Mouse (Mus musculus) forebrain, embryonic 11.5 days (tissue): ENCODE data around the gene Htr3b. TPM values are rescaled to one million over a fixed set of nuclear protein-coding genes. Genes with fewer than 3 reads are reported as not detected.

Source experiments
- ATAC-seq: fragments of 200-750 bp; cut with Nextera tagmentation; replicated peaks from 2 replicates; pipeline ENCODE4 v1.8.0; 2017; ENCODE audit warnings: moderate TSS enrichment; ENCODE audit not compliant: low FRiP score
- DNase-seq: peaks from one replicate; pipeline ENCODE4 v3.0.0-alpha.2; 2017; ENCODE audit warnings: low spot score
- H3K27ac ChIP-seq: fragments of 300-500 bp; sonication (generic); 2 replicates; pipeline ENCODE4 v1.5.1; 2014; ENCODE audit warnings: low read depth, low read length
- H3K27me3 ChIP-seq: fragments of 300-500 bp; sonication (generic); 2 replicates; pipeline ENCODE4 v1.6.1; 2014; ENCODE audit warnings: mild to moderate bottlenecking, low read length, mixed read lengths; ENCODE audit not compliant: control insufficient read depth, insufficient read depth
- H3K36me3 ChIP-seq: fragments of 300-500 bp; sonication (generic); 2 replicates; pipeline ENCODE4 v1.6.1; 2014; ENCODE audit warnings: mild to moderate bottlenecking, low read length, moderate library complexity, mixed read lengths; ENCODE audit not compliant: control insufficient read depth, insufficient read depth
- H3K4me1 ChIP-seq: fragments of 300-500 bp; sonication (generic); replicated peaks from 2 replicates; pipeline ENCODE4 v1.6.1; 2014; ENCODE audit warnings: low read length, mixed read lengths; ENCODE audit not compliant: control insufficient read depth, insufficient read depth
- H3K4me2 ChIP-seq: fragments of 300-500 bp; sonication (generic); 2 replicates; pipeline ENCODE4 v1.6.1; 2014; ENCODE audit warnings: low read depth, mild to moderate bottlenecking, low read length, moderate library complexity, mixed read lengths; ENCODE audit not compliant: severe bottlenecking
- H3K4me3 ChIP-seq: fragments of 300-500 bp; sonication (generic); 2 replicates; pipeline ENCODE4 v1.5.1; 2014; ENCODE audit warnings: low read depth, low read length
- H3K9ac ChIP-seq: fragments of 300-500 bp; sonication (generic); 2 replicates; pipeline ENCODE4 v1.6.1; 2014; ENCODE audit warnings: low read length
- H3K9me3 ChIP-seq: fragments of 300-500 bp; sonication (generic); 2 replicates; pipeline ENCODE4 v1.6.1; 2016; ENCODE audit warnings: low read length, mixed read lengths; ENCODE audit not compliant: control insufficient read depth
- WGBS: fragments of 180-500 bp; shearing (Covaris S2); extraction: QIAGEN DNeasy Blood & Tissue Kit; methylation state at CpG from one replicate; pipeline ENCODE4 v1.1.7; 2014; 5-methylcytosine and 5-hydroxymethylcytosine counted together
- polyA plus RNA-seq: library from polyadenylated mRNA; unstranded; fragments of >200 nt; fragmentation: Nextera tagmentation; extraction: Ambion mirVana; gene quantifications from 2 replicates; pipeline ENCODE4 v1.2.1, GENCODE M21; 2014

The Htr3b gene
- polyA plus RNA-seq: 0.21 and 0.25 TPM in 2 replicates

DNA sequence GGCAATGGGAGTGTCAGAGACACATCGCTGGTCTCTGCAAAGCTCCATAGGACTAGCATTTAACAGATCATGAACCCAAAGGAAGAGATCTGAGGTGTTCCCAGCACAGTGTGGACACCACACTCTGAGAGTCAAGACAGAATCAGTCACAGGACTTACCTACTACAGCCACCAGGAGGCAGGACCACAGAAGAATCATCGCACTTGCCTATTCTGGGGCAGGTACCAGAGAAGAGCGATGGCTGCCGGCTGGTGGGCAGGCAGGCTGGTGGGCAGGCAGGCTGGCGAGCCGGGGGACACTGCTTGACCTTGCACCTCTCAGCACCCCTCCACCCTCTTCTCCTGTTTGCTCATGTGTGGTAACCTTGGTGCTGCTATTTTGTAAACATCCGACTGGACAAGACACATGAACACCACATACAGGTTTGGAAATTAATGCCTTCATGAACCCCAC, at the start of gene Htr3b:
Gene Htr3b, minus strand, starts transcription at position 404 of the 454 bp plus-strand sequence.
- Histone ChIP-seq H3K27ac (no peak within 1 kb of the TSS), H3K27me3 (no peaks in the 10 kb centered on the region; the same call in 1 of the 2 replicates), H3K9ac (no peak within 1 kb of the TSS), H3K4me3 (no peak within 1 kb of the TSS), H3K4me1 (no peaks in the 10 kb centered on the region; the same call in 1 of the 2 replicates), H3K4me2 (no peak within 1 kb of the TSS), H3K36me3 (no peaks in the 10 kb centered on the region), H3K9me3 (no peaks in the 10 kb centered on the region)
- DNase-seq (no peak), ATAC-seq (no peak)
- 71% methylated on average over 7 of the region's 7 CpGs for WGBS

DNA sequence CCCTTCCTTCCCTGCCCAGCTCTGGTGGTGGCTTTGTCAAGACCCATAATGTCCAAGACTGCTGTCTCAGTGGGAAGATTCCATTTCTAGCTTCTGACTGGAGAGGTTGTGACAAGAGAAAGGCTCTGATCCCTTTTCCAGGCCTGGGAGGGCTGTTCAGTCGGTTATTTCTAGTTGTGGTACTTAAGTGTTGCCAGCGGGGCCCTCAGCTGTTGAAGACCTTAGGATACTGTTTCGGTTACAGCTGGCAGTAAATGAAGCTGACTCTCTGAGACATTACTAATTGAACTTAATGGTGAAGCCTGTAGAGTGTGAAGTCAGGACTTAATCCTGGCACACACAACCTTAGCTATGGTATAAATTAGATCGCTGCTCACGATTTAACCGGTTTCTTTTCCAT, 34.5 kb upstream of the Htr3b start:
- DNase-seq (no peak), ATAC-seq (no peak)
- Histone ChIP-seq H3K36me3 (peaks cover 6% of the 10 kb centered on the region; the same call in 1 of the 2 replicates), H3K4me1 (no peaks in the 10 kb centered on the region), H3K4me2 (no peak overlapping the region), H3K9me3 (no peaks in the 10 kb centered on the region), H3K27ac (no peak overlapping the region), H3K4me3 (no peak overlapping the region), H3K27me3 (no peaks in the 10 kb centered on the region), H3K9ac (no peak overlapping the region)
- 92% methylated on average over 6 of the region's 6 CpGs for WGBS

DNA sequence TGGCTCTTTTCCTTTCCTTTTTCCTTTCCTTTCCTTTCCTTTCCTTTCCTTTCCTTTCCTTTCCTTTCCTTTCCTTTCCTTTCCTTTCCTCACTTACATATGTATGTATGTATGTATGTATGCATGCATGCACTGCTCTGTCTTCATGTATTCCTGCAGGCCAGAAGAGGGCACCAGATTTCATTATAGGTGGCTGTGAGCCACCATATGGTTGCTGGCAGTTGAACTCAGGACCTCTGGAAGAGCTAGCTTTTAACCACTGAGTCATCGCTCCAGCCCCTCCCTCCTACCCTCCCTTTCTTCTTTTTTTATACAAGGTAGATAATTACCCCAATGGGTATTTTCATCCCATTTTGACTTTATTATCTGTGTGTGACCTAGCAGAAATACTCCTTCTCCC, 30.9 kb upstream of the Htr3b start:
- Histone ChIP-seq H3K9ac (no peak overlapping the region), H3K4me2 (no peak overlapping the region), H3K4me3 (no peak overlapping the region), H3K27ac (no peak overlapping the region), H3K27me3 (no peaks in the 10 kb centered on the region), H3K4me1 (peaks cover 2% of the 10 kb centered on the region; the same call in 1 of the 2 replicates), H3K9me3 (no peaks in the 10 kb centered on the region), H3K36me3 (no peaks in the 10 kb centered on the region)
- DNase-seq: no peak
- ATAC-seq: no peak
- WGBS: 96% methylated on average over 1 of the region's 1 CpGs

DNA sequence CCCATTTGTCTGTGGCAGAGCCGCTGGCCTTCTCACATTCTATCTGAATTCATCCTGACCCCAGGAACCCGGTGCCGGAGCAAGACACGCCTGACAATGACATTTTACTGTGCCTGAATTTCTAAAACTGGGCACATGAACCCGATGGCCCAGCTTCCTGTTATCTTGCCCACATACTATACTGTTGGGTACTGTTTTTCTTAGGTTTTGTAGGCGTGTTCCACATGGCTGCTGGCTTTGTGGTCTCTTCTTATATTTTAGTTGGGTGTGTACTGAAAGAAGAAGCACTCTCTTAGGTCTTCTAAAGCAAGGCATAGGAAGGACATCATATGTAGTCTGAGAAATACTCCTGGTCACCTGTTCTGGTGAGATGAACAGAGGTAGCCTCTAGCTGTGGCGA, 30.0 kb upstream of the Htr3b start:
- no peak for DNase-seq
- Histone ChIP-seq H3K9ac (no peak overlapping the region), H3K4me2 (no peak overlapping the region), H3K27ac (no peak overlapping the region), H3K4me3 (no peak overlapping the region), H3K4me1 (peaks cover 2% of the 10 kb centered on the region; the same call in 1 of the 2 replicates), H3K27me3 (no peaks in the 10 kb centered on the region), H3K9me3 (no peaks in the 10 kb centered on the region), H3K36me3 (no peaks in the 10 kb centered on the region)
- ATAC-seq: no peak
- 94% methylated on average over 7 of the region's 7 CpGs for WGBS

DNA sequence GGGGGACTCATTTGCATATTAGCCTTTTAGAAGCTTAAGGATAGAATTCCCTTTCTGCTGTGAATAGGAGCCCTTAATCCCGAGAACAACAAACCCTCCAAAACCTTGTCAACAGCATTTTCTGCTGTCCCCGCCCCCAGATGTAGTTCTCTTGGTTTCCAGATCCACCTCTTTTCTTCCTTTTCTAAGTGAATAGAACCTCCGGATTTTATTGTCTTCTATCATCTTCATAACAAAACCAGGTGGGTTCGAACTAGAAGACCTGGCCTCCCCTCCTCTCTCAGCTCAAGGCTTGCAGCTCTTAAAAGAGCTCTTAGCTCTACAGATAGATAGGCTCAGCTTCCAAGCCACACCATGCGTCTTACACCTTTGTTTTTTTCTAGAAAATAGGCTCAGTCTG, 26.9 kb upstream of the Htr3b start:
- Histone ChIP-seq H3K9me3 (no peaks in the 10 kb centered on the region), H3K4me3 (no peak overlapping the region), H3K27me3 (no peaks in the 10 kb centered on the region), H3K36me3 (no peaks in the 10 kb centered on the region), H3K9ac (no peak overlapping the region), H3K27ac (no peak overlapping the region), H3K4me2 (no peak overlapping the region), H3K4me1 (peaks cover 13% of the 10 kb centered on the region; the same call in 1 of the 2 replicates)
- ATAC-seq (no peak), DNase-seq (no peak)
- 44% methylated on average over 5 of the region's 5 CpGs for WGBS

DNA sequence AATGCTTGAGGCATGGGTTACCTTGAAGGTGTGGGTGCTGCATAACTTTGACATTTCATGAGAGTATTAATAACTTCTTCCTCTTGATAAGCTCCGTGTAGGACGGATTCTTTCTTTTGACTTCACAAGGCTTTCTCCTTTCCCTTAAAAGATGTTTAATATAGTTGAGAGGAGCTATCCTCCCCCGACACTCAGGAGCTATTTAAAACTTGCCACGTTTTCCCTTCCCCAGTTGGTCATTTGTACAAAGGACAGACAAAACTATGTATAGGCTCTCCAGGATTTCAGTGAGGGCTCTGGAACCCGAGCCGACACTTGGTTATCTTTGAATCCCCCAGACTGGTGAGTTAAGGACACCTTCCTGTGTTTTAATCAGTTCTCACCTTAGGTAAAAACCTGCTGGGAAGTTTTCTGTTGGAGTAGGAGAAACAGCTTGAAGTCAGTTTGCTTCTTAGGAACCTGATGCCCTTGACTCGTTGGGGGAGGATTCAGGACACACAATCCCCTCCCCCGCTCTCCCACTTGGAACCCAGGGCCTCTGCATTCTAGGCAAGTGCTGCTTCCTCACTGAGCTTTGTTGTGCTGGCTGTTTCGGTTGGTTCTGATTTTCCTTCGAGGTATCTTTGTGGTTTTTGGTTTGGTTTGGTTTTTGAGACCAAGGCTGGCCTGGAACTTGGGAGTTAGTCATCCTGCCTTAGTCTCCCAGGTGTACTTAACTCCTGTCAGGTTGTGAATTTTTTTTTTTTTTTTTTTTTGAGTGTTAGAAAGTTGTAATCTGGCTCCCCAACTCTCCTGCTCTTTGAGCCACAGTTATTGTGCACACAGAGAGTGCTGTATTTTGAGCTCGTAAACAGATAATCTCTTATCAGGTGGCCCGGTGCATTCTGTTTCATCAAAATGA, 22.7 kb upstream of the Htr3b start:
- H3K9ac ChIP-seq: peak overlapping the region; percentile 2; the same call in 1 of the 2 replicates
- no peaks in the 10 kb centered on the region for H3K36me3 ChIP-seq
- no peaks in the 10 kb centered on the region for H3K27me3 ChIP-seq
- 28% methylated on average over 12 of the region's 12 CpGs for WGBS
- no peaks in the 10 kb centered on the region for H3K9me3 ChIP-seq
- H3K27ac ChIP-seq: no peak overlapping the region
- H3K4me3 ChIP-seq: peak overlapping the region; percentile 3; the same call in 1 of the 2 replicates
- DNase-seq (no peak), ATAC-seq (no peak)
- H3K4me2 ChIP-seq: peak overlapping the region; percentile 66
- peaks cover 13% of the 10 kb centered on the region; the same call in 1 of the 2 replicates for H3K4me1 ChIP-seq

DNA sequence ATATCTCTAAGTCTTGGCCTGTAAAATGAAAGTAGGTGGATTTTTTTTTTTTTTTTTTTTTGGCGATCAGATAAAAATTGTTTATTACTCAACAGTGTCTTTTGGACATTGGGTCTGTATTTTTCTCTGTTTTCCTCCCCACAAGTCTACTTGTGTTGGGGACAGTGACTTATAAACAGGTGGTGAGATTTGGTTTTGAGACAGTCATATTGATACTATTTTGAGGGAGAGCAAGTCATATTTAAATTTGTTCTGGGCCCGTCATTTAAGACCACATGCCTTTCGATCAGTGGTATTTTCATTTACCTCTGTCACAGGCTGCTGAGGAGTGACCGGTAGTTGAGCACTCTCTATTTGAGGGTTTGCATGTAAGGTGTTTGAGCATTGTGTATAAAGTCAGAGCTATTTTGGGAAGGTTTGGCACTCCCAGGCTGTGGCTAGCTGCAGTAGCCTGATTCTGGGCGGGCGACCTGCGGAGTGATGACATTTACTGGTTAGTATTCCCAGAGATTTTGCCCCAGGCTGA, 21.9 kb upstream of the Htr3b start:
- no peaks in the 10 kb centered on the region for H3K36me3 ChIP-seq
- ATAC-seq: no peak
- peak overlapping the region; percentile 66 for H3K4me2 ChIP-seq
- no peak overlapping the region for H3K27ac ChIP-seq
- 0 out of 2 replicates have a peak overlapping the region, but pooled peaks have one; percentile 7 for H3K9ac ChIP-seq
- H3K27me3 ChIP-seq: no peaks in the 10 kb centered on the region
- no peaks in the 10 kb centered on the region for H3K9me3 ChIP-seq
- peak overlapping the region; percentile 73 for H3K4me3 ChIP-seq
- 19% methylated on average over 7 of the region's 7 CpGs for WGBS
- no peak for DNase-seq
- H3K4me1 ChIP-seq: peaks cover 13% of the 10 kb centered on the region; the same call in 1 of the 2 replicates

DNA sequence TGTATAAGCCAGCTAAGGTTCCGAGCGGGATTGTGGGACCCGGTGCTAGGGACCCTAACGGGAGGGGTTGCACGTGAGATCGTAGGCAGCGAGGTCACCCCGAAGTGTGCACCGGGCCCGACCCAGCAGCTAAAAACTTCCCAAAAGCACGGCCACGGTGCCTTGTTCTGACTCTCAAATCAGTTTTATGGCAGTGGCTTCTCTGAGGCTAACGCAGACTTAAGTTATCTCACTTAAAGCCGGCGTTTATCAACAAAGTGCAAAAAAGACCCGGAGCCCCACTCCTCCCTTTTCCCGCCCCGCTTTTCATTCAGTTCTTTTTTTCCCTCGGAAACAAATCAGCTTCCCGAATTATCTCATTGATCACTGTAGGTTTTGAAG, 20.9 kb upstream of the Htr3b start:
- DNase-seq (no peak), ATAC-seq (no peak)
- H3K27me3 ChIP-seq: no peaks in the 10 kb centered on the region
- H3K4me2 ChIP-seq: peak overlapping the region; percentile 66
- no peaks in the 10 kb centered on the region for H3K36me3 ChIP-seq
- no peaks in the 10 kb centered on the region for H3K9me3 ChIP-seq
- peak overlapping the region; percentile 46; the same call in 1 of the 2 replicates for H3K27ac ChIP-seq
- under 1% methylated on average over 20 of the region's 20 CpGs for WGBS
- H3K4me1 ChIP-seq: peaks cover 11% of the 10 kb centered on the region; the same call in 1 of the 2 replicates
- peak overlapping the region; percentile 71 for H3K9ac ChIP-seq
- H3K4me3 ChIP-seq: peak overlapping the region; percentile 73
